Mouse (Mus musculus) thymus, postnatal 10 days (tissue): ENCODE results near the gene Plekha6.
A peak's percentile ranks its signal among the peaks of the same experiment; 100 is the strongest.

Source experiments
- DNase-seq, 2 experiments: peaks; one replicate each; pipeline ENCODE4 v3.0.0; 2021; ENCODE audit warnings: low spot score in 2 of 2

The Plekha6 gene

GRCm38 (mm10) chr1:133214672-133215359 lies 50.8 kb downstream of the Plekha6 start:
- no peak for DNase-seq

- no peak for DNase-seq
These were observed 51.3 kb downstream of the Plekha6 start for GRCm38 (mm10) chr1:133215360-133215700.

- no peak for DNase-seq
These were observed 51.7 kb downstream of the Plekha6 start for GRCm38 (mm10) chr1:133215753-133216152.

- DNase-seq, result no peak
These were observed 53.0 kb downstream of the Plekha6 start for GRCm38 (mm10) chr1:133217031-133217430.

GRCm38 (mm10) chr1:133219106-133219505 lies 55.1 kb downstream of the Plekha6 start:
- no peak for DNase-seq

- DNase-seq, result no peak
These were observed 57.4 kb downstream of the Plekha6 start for GRCm38 (mm10) chr1:133221459-133221858.

GRCm38 (mm10) chr1:133222445-133222995 lies 58.5 kb downstream of the Plekha6 start:
- no peak for DNase-seq

GRCm38 (mm10) chr1:133224674-133225073 lies 60.7 kb downstream of the Plekha6 start:
- DNase-seq, result no peak

- no peak for DNase-seq
These were observed 61.1 kb downstream of the Plekha6 start for GRCm38 (mm10) chr1:133225137-133225536.

- DNase-seq, result no peak
These were observed 61.6 kb downstream of the Plekha6 start for GRCm38 (mm10) chr1:133225561-133225960.

GRCm38 (mm10) chr1:133225963-133226660 lies 62.1 kb downstream of the Plekha6 start:
- DNase-seq, result peak; percentile 27 to 52

GRCm38 (mm10) chr1:133226928-133227327 lies 62.9 kb downstream of the Plekha6 start:
- no peak for DNase-seq

- DNase-seq, result no peak
These were observed 63.4 kb downstream of the Plekha6 start for GRCm38 (mm10) chr1:133227378-133227777.

GRCm38 (mm10) chr1:133228809-133229487 lies 64.9 kb downstream of the Plekha6 start:
- no peak for DNase-seq

GRCm38 (mm10) chr1:133231523-133232193 lies 67.6 kb downstream of the Plekha6 start:
- DNase-seq, result no peak

GRCm38 (mm10) chr1:133235909-133236308 lies 71.9 kb downstream of the Plekha6 start:
- DNase-seq, result no peak

GRCm38 (mm10) chr1:133236693-133237440 lies 72.9 kb downstream of the Plekha6 start:
- peak in 1 of 2 experiments; percentile 20 for DNase-seq

- DNase-seq, result peak; percentile 73 to 78
These were observed 73.7 kb downstream of the Plekha6 start for GRCm38 (mm10) chr1:133237670-133238069.

- DNase-seq, result no peak
These were observed 75.3 kb downstream of the Plekha6 start for GRCm38 (mm10) chr1:133239121-133239812.

- no peak for DNase-seq
These were observed 75.8 kb downstream of the Plekha6 start for GRCm38 (mm10) chr1:133239813-133240160.

- DNase-seq, result no peak
These were observed 76.9 kb downstream of the Plekha6 start for GRCm38 (mm10) chr1:133240881-133241280.
